Mouse (Mus musculus) CH12.LX (cell line): ENCODE data around the gene Kcnj4. TPM values are rescaled to one million over a fixed set of nuclear protein-coding genes. Genes with fewer than 3 reads are reported as not detected.

Source experiments
- DNase-seq: peaks from one replicate; pipeline ENCODE4 v3.0.0-alpha.2; 2013; ENCODE audit errors: extremely low read depth
- H3K27ac ChIP-seq: 2 replicates; pipeline ENCODE4 v1.5.1; 2012; ENCODE audit warnings: low read depth, mild to moderate bottlenecking, control low read depth, moderate library complexity; ENCODE audit not compliant: insufficient read depth
- H3K27me3 ChIP-seq: replicated peaks from 2 replicates; pipeline ENCODE3; 2012; ENCODE audit warnings: inconsistent platforms
- H3K36me3 ChIP-seq, 2 experiments: replicated peaks in 1 of 2; 2 replicates each; pipeline versions ENCODE3 to v1.6.1; 2012; ENCODE audit warnings: inconsistent platforms in 1 of 2, low read length in 1 of 2, mild to moderate bottlenecking in 1 of 2, mixed read lengths in 1 of 2, moderate library complexity in 1 of 2; ENCODE audit not compliant: control insufficient read depth in 1 of 2, insufficient read depth in 1 of 2
- H3K4me1 ChIP-seq, 2 experiments: 2 replicates each; pipeline ENCODE4 v1.6.1; 2012; ENCODE audit warnings: inconsistent platforms in 1 of 2, moderate library complexity in 1 of 2; ENCODE audit not compliant: insufficient read depth in 2 of 2, control insufficient read depth in 1 of 2
- H3K4me2 ChIP-seq: 2 replicates; pipeline ENCODE4 v1.6.1; 2012; ENCODE audit warnings: low read depth, mild to moderate bottlenecking, control low read depth; ENCODE audit not compliant: poor library complexity, insufficient read depth, severe bottlenecking
- H3K4me3 ChIP-seq, 3 experiments: fragments of 150-350 bp in 1 of 3; sonication (generic) in 1 of 3; replicated peaks in 1 of 3; 2 replicates each; pipeline versions ENCODE3 to v1.5.1; 2011 to 2012; ENCODE audit warnings: low read depth in 2 of 3, low read length in 2 of 3, mild to moderate bottlenecking in 2 of 3, moderate library complexity in 2 of 3, control low read depth in 1 of 3, improper control_type of control experiment in 1 of 3, inconsistent platforms in 1 of 3, mixed read lengths in 1 of 3; ENCODE audit not compliant: poor library complexity in 1 of 3
- H3K79me2 ChIP-seq: replicated peaks from 2 replicates; pipeline ENCODE4 v1.6.1; 2012; ENCODE audit warnings: mild to moderate bottlenecking, moderate library complexity; ENCODE audit not compliant: control insufficient read depth, poor library complexity, insufficient read depth, severe bottlenecking; ENCODE audit errors: extremely low read depth
- H3K9ac ChIP-seq: 2 replicates; pipeline ENCODE4 v1.6.1; 2012; ENCODE audit warnings: low read depth, mild to moderate bottlenecking, control low read depth, moderate library complexity; ENCODE audit not compliant: insufficient read depth
- H3K9me3 ChIP-seq: replicated peaks from 2 replicates; pipeline ENCODE3; 2012; ENCODE audit warnings: low read length, inconsistent platforms, mixed read lengths
- BHLHE40 ChIP-seq: IDR thresholded peaks from 2 replicates; pipeline ENCODE4 v1.6.1; 2011; ENCODE audit warnings: mild to moderate bottlenecking, low read depth, low read length, improper control_type of control experiment
- CHD1 ChIP-seq: IDR thresholded peaks from 2 replicates; pipeline ENCODE4 v1.6.1; 2012; ENCODE audit warnings: low read depth, low read length, improper control_type of control experiment, inconsistent platforms
- CHD2 ChIP-seq: IDR thresholded peaks from 2 replicates; pipeline ENCODE4 v1.6.1; 2011; ENCODE audit warnings: low read length, improper control_type of control experiment
- E2F4 ChIP-seq: IDR thresholded peaks from 2 replicates; pipeline ENCODE4 v1.6.1; 2011; ENCODE audit warnings: low read depth, low read length, improper control_type of control experiment; ENCODE audit not compliant: insufficient replicate concordance
- ETS1 ChIP-seq: conservative IDR thresholded peaks from 2 replicates; pipeline ENCODE4 v1.6.1; 2012; ENCODE audit warnings: low read depth, mild to moderate bottlenecking, inconsistent platforms, low read length, improper control_type of control experiment, moderate library complexity
- GABPA ChIP-seq: IDR thresholded peaks from 2 replicates; pipeline ENCODE4 v1.6.1; 2012; ENCODE audit warnings: low read depth, low read length, improper control_type of control experiment, inconsistent platforms; ENCODE audit not compliant: insufficient replicate concordance
- HCFC1 ChIP-seq: IDR thresholded peaks from 2 replicates; pipeline ENCODE4 v1.6.1; 2012; ENCODE audit warnings: low read depth, mild to moderate bottlenecking, inconsistent platforms, low read length, improper control_type of control experiment
- IRF4 ChIP-seq: IDR thresholded peaks from 2 replicates; pipeline ENCODE4 v1.6.1; 2014; ENCODE audit warnings: low read depth, mild to moderate bottlenecking, inconsistent platforms, low read length, improper control_type of control experiment
- JUND ChIP-seq: conservative IDR thresholded peaks from 2 replicates; pipeline ENCODE4 v1.6.1; 2011; ENCODE audit warnings: low read depth, low read length, improper control_type of control experiment
- MAX ChIP-seq: IDR thresholded peaks from 2 replicates; pipeline ENCODE4 v1.6.1; 2011; ENCODE audit warnings: low read length, improper control_type of control experiment
- MAZ ChIP-seq: IDR thresholded peaks from 2 replicates; pipeline ENCODE4 v1.6.1; 2012; ENCODE audit warnings: low read depth, mild to moderate bottlenecking, inconsistent platforms, low read length, improper control_type of control experiment, moderate library complexity
- MEF2A ChIP-seq: IDR thresholded peaks from 2 replicates; pipeline ENCODE4 v1.6.1; 2014; ENCODE audit warnings: low read depth, mild to moderate bottlenecking, inconsistent platforms, low read length, improper control_type of control experiment, borderline replicate concordance
- MXI1 ChIP-seq: IDR thresholded peaks from 2 replicates; pipeline ENCODE4 v1.6.1; 2011; ENCODE audit warnings: mild to moderate bottlenecking, low read depth, low read length, improper control_type of control experiment
- NELFE ChIP-seq: IDR thresholded peaks from 2 replicates; pipeline ENCODE4 v1.6.1; 2011; ENCODE audit warnings: low read depth, low read length, improper control_type of control experiment
- POLR2A ChIP-seq: IDR thresholded peaks from 2 replicates; pipeline ENCODE4 v1.6.1; 2011; ENCODE audit warnings: low read depth, mild to moderate bottlenecking, improper control_type of control experiment, low read length
- POLR2AphosphoS2 ChIP-seq: IDR thresholded peaks from 2 replicates; pipeline ENCODE4 v1.6.1; 2011; ENCODE audit warnings: low read depth, low read length, improper control_type of control experiment
- RCOR1 ChIP-seq: conservative IDR thresholded peaks from 2 replicates; pipeline ENCODE4 v1.6.1; 2012; ENCODE audit warnings: low read depth, mild to moderate bottlenecking, inconsistent platforms, low read length, improper control_type of control experiment
- SMC3 ChIP-seq: IDR thresholded peaks from 2 replicates; pipeline ENCODE4 v1.6.1; 2011; ENCODE audit warnings: low read depth, low read length, improper control_type of control experiment
- UBTF ChIP-seq: IDR thresholded peaks from 2 replicates; pipeline ENCODE4 v1.6.1; 2012; ENCODE audit warnings: low read depth, mild to moderate bottlenecking, inconsistent platforms, low read length, improper control_type of control experiment, moderate library complexity
- ZC3H11A ChIP-seq: IDR thresholded peaks from 2 replicates; pipeline ENCODE4 v1.6.1; 2012; ENCODE audit warnings: low read depth, mild to moderate bottlenecking, inconsistent platforms, low read length, improper control_type of control experiment
- ZMIZ1 ChIP-seq: IDR thresholded peaks from 2 replicates; pipeline ENCODE4 v1.6.1; 2012; ENCODE audit warnings: low read depth, mild to moderate bottlenecking, inconsistent platforms, low read length, improper control_type of control experiment
- dilution Hi-C: fragments of 300-500 bp; cut with MboI; formaldehyde crosslinking; loops from 2 replicates; pipeline ENCODE4 v1.14.3; 2020; ENCODE audit warnings: low sequenced_read_pairs; ENCODE audit not compliant: extremely low pct_unique_long_range_greater_than_20kb, extremely low pct_ligation_motif_present
- in situ Hi-C: fragments of 300-500 bp; cut with MboI; formaldehyde crosslinking; loops from 3 replicates; pipeline ENCODE4 v1.14.3; 2019; ENCODE audit warnings: low sequenced_read_pairs, low pct_ligation_motif_present, low pct_unique_long_range_greater_than_20kb, mixed read lengths
- polyA plus RNA-seq: library from polyadenylated mRNA; unstranded; fragments of >175 nt; gene quantifications from 2 replicates; pipeline ENCODE4 v1.2.1, GENCODE M21; 2012; ENCODE audit warnings: low read depth; ENCODE audit not compliant: insufficient read length
- total RNA-seq, 2 experiments: library from RNA; depleted of rRNA; stranded (reverse); fragments of 300-350 nt in 1 of 2; fragments of >200 nt in 1 of 2; gene quantifications; 2 replicates each; pipeline ENCODE4 v1.2.3; 2012 to 2014

Kcnj4 gene
- total and polyA plus RNA-seq, 3 experiments = not detected

GRCm38 (mm10) chr15:79481181-79481688 is 23.8 kb downstream of the Kcnj4 start:
- no peak overlapping the region for H3K9ac ChIP-seq
- peaks cover 3 to 7% of the 10 kb centered on the region in 2 experiments; a peak in 3 of 4 replicates for H3K4me1 ChIP-seq
- no peaks in the 10 kb centered on the region for H3K36me3 ChIP-seq
- no peak overlapping the region; the same call in 1 of the 2 replicates for H3K4me2 ChIP-seq
- no peak for TF ChIP-seq JUND
- no peak for TF ChIP-seq POLR2A
- no peak for TF ChIP-seq CHD1
- no peak for TF ChIP-seq MAZ
- TF ChIP-seq MAX = no peak
- no peak for TF ChIP-seq MXI1
- TF ChIP-seq ZC3H11A = no peak
- TF ChIP-seq POLR2AphosphoS2 = no peak
- TF ChIP-seq GABPA = no peak
- TF ChIP-seq BHLHE40 = no peak
- TF ChIP-seq RCOR1 = no peak
- TF ChIP-seq IRF4 = no peak
- TF ChIP-seq HCFC1 = no peak
- TF ChIP-seq NELFE = no peak
- no peak for TF ChIP-seq ZMIZ1
- TF ChIP-seq CHD2 = no peak
- no peak for TF ChIP-seq UBTF
- TF ChIP-seq ETS1 = no peak
- TF ChIP-seq MEF2A = no peak
- no peak for DNase-seq
- in situ Hi-C loops (loop anchor here (25.0 kb wide), 1 partner anchor 244 kb away; the partner anchor contains the start of genes Gm49486 and Pick1), dilution Hi-C loops (no loop called here)
- peaks cover 81% of the 10 kb centered on the region for H3K27me3 ChIP-seq
- H3K9me3 ChIP-seq = no peaks in the 10 kb centered on the region
- H3K4me3 ChIP-seq = no peak overlapping the region
- no peak overlapping the region for H3K27ac ChIP-seq
- no peaks in the 10 kb centered on the region for H3K79me2 ChIP-seq

- H3K4me2 ChIP-seq = no peak overlapping the region
Measured at GRCm38 (mm10) chr15:79477227-79477626, 27.8 kb downstream of the Kcnj4 start.

More at GRCm38 (mm10) chr15:79477227-79477626, 27.8 kb downstream of the Kcnj4 start:
- Histone ChIP-seq H3K36me3 (no peaks in the 10 kb centered on the region), H3K27me3 (peaks cover 66% of the 10 kb centered on the region), H3K4me3 (no peak overlapping the region), H3K9me3 (peaks cover 14% of the 10 kb centered on the region), H3K4me1 (peaks cover 3 to 7% of the 10 kb centered on the region in 2 experiments; a peak in 3 of 4 replicates), H3K9ac (no peak overlapping the region), H3K27ac (no peak overlapping the region), H3K79me2 (no peaks in the 10 kb centered on the region)
- TF ChIP-seq E2F4 (no peak), SMC3 (no peak)
- dilution Hi-C loops (no loop called here), in situ Hi-C loops (loop anchor here (25.0 kb wide), 1 partner anchor 240 kb away; the partner anchor contains the start of genes Gm49486 and Pick1)
- DNase-seq = no peak
